Mouse (Mus musculus): ENCODE data around the gene Apoa2. TPM values are rescaled to one million over a fixed set of nuclear protein-coding genes. Genes with fewer than 3 reads are reported as not detected.

Apoa2 gene
- polyA plus RNA-seq, 1 experiment: not detected

DNA sequence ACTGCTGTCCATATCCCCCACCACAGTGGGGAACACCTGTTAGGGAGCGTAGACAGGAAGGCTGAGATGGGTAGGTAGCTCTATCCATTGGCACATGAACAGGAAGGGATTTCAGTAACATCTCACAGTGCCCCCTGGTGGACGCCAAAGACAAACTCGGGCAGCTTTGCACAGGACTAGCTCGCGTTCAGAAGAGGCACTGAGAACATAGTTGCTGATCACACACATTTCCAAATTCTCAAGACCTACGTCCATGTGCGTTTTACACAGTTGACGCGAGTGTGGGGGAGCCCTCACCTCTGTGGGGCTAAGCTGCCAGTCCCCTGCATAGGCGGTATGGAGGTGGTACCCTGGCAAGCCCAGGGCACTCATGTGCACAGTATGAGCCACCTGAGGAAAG lies 4.0 kb upstream of the Apoa2 start:
- H3K4me1 ChIP-seq (ENCODE audit: control insufficient read depth, insufficient read depth, low read length): peaks cover 14% of the 10 kb centered on the region
- peak overlapping the region; percentile 59 for H3K4me3 ChIP-seq (ENCODE audit: insufficient read depth, low read depth, low read length)
- TF ChIP-seq POLR2A (IDR thresholded peaks at IDR 0.05; ENCODE audit: insufficient read depth, low read depth, low read length) (no peak), CTCF (IDR thresholded peaks at IDR 0.05; ENCODE audit: insufficient read depth, low read depth, low read length) (peak; percentile 38; the same call in 1 of the 2 replicates)
- WGBS: 3% methylated on average over 10 of the region's 10 CpGs
- H3K27ac ChIP-seq (ENCODE audit: insufficient read depth, low read depth, low read length): no peak overlapping the region

DNA sequence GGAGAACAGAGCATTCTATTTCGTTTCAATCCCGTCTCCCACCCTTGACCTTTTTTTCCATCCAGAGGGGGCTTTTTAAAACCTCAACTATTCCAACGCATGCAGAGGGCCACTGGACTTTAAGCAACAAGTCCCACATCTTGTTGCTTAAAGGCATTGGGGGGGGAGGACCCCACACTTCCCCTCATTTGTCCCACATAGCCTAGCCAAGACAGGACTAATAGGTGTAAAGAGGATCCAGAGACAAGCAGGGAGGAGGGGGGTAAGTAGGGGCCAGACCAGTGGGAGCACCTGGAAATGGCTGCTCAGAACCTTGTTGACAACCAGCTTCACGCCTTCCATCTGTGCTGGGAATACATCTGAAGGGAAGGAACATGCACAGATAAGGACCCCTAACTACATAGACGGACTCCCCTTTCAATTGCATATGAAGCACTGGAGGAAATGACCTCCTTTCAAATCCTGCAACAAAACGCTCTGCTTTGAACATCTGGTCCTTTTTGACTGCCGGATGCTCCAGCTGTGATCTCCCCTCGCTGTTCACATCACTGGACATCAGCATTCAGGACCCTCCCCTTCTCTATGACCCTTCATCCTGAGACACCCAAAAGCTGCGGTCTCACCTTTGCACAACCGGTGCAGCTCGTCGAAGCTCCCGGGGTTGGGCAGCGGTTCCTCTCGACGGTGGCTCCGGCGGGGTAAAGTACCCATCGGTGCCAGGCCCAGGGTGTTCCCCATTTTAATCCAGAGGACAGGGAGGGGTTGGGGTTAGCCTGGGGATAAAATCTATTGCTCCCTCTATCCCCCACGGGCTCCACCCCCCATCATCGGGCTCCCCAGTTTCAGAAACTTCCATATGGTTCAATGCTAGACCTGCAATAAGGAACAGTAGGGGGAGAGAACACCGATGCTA lies 3.3 kb upstream of the Apoa2 start:
- TF ChIP-seq CTCF (IDR thresholded peaks at IDR 0.05; ENCODE audit: insufficient read depth, low read depth, low read length): 0 out of 2 replicates have a peak, but pooled peaks have one; percentile 4
- TF ChIP-seq POLR2A (IDR thresholded peaks at IDR 0.05; ENCODE audit: insufficient read depth, low read depth, low read length): no peak
- H3K27ac ChIP-seq (ENCODE audit: insufficient read depth, low read depth, low read length): 0 out of 2 replicates have a peak overlapping the region, but pooled peaks have one; percentile 1
- peak overlapping the region; percentile 59 for H3K4me3 ChIP-seq (ENCODE audit: insufficient read depth, low read depth, low read length)
- 3% methylated on average over 22 of the region's 22 CpGs for WGBS
- H3K4me1 ChIP-seq (ENCODE audit: control insufficient read depth, insufficient read depth, low read length): peaks cover 14% of the 10 kb centered on the region

DNA sequence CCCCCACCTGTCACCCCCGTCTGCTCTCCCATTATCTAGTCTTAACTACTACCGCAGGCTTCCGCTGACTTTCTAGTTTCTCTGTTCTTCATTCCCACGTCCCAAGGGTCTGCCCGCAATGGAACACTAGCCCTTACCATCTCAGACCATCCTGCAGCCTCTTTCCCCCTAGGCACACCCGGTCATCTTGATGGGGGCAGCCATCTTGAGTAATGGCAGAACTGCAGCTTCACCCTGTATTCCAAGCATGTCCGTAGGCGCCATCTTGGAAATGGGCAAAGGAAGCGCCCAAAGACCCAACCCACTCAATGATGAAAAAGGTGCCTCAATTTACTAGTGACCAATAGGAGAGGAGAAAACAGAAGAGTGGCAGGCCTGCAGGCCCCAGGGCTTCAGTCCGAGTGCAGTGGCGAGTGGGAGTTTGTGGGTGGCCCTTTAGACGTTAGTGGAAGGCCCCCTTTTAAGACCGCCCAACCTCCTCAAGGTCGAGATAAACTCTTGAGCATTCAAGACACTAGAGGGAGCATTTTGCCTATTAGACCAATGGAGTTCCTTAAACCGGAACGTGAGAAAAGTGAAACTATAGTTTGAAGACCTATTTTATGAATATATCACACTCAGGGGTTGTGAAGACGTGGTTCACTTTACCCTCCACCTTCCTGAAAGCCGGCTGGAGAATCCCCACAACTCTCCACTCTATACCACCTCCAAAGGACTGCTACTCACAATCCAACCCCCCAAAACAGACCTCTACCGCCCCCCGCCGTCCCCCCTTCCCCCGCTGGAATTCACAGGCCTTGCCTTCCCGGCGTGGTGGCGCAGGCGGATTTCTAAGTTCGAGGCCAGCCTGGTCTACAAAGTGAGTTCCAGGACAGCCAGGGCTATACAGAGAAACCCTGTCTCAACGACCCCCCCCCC lies 2.4 kb upstream of the Apoa2 start, which contains the start of gene Tomm40l:
Gene Tomm40l (minus strand): TSS at position 277 of the 918 bp plus-strand sequence.
- Histone ChIP-seq H3K4me3 (ENCODE audit: insufficient read depth, low read depth, low read length) (peak within 1 kb of the TSS; percentile 59), H3K4me1 (ENCODE audit: control insufficient read depth, insufficient read depth, low read length) (peaks cover 14% of the 10 kb centered on the region), H3K27ac (ENCODE audit: insufficient read depth, low read depth, low read length) (peak within 1 kb of the TSS; percentile 68; the same call in 1 of the 2 replicates)
- under 1% methylated on average over 28 of the region's 28 CpGs for WGBS
- TF ChIP-seq POLR2A (IDR thresholded peaks at IDR 0.05; ENCODE audit: insufficient read depth, low read depth, low read length) (no peak), CTCF (IDR thresholded peaks at IDR 0.05; ENCODE audit: insufficient read depth, low read depth, low read length) (no peak; the same call in 1 of the 2 replicates)

DNA sequence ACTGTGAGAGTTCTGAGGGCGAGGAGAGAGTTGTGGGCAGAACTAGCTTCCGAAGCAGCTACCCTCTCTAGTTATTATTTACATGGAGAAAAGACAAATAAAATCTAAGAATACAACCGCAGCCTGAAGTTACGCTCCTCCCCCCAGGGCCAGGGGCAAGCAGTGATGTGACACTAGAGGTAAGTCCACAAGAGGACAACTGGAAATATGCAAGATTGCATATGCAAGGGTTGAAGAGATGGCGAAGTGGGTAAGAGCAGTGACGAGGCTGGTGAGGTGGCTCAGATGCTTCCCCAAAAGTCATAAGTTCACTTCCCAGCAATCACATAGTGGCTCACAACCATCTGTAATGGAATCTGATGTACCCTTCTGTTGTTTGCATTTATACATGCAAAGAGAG lies 1.7 kb upstream of the Apoa2 start:
- 82% methylated on average over 6 of the region's 6 CpGs for WGBS
- peaks cover 14% of the 10 kb centered on the region for H3K4me1 ChIP-seq (ENCODE audit: control insufficient read depth, insufficient read depth, low read length)
- TF ChIP-seq CTCF (IDR thresholded peaks at IDR 0.05; ENCODE audit: insufficient read depth, low read depth, low read length) (no peak), POLR2A (IDR thresholded peaks at IDR 0.05; ENCODE audit: insufficient read depth, low read depth, low read length) (no peak)
- H3K27ac ChIP-seq (ENCODE audit: insufficient read depth, low read depth, low read length): no peak overlapping the region
- H3K4me3 ChIP-seq (ENCODE audit: insufficient read depth, low read depth, low read length): peak overlapping the region; percentile 19; the same call in 1 of the 2 replicates

DNA sequence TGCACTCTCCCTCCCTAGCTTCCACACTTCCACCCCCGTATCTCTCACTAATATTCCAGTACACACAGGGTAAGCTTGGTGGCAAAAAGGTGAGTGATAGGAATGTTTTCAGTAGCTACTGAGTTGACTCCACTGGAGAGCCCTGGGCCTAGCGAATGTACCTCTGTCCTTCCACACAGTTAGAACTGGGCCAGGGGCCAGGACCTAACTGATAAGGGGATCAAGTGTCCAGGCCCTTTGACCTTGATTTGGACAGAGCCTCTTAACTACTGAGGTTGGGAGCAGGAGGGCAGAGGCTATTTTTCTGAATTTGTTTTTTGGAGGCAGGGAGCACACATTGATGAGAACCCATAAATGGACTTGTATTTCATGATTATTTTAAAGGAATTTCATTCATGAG lies 1.1 kb upstream of the Apoa2 start:
- no peak for TF ChIP-seq CTCF (IDR thresholded peaks at IDR 0.05; ENCODE audit: insufficient read depth, low read depth, low read length)
- 94% methylated on average over 2 of the region's 2 CpGs for WGBS
- H3K4me1 ChIP-seq (ENCODE audit: control insufficient read depth, insufficient read depth, low read length): peaks cover 14% of the 10 kb centered on the region

DNA sequence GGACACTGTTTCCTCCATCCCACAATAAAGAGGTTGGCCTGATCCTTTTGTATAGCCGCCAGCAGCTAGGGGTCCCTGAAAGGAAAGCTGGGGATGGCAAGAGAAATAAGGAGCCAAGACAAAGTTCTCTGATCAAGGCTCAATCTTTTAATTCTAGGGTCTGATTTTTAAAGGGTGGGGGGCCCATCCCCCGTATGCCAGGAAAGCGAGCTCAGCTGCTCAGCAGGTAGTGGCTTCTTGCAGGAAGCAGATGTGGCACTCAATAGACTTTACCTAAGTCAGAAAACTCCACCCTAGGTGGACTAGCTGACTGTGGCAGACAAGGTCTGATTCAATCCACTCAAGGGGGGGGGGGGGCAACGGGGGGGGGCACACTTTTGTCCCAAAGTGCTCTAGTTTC lies 1.9 kb downstream of the Apoa2 start:
- H3K4me1 ChIP-seq (ENCODE audit: control insufficient read depth, insufficient read depth, low read length): peaks cover under 1% of the 10 kb centered on the region; the same call in 1 of the 2 replicates
- TF ChIP-seq CTCF (IDR thresholded peaks at IDR 0.05; ENCODE audit: insufficient read depth, low read depth, low read length) (no peak), POLR2A (IDR thresholded peaks at IDR 0.05; ENCODE audit: insufficient read depth, low read depth, low read length) (no peak)
- 58% methylated on average over 4 of the region's 4 CpGs for WGBS
- H3K27ac ChIP-seq (ENCODE audit: insufficient read depth, low read depth, low read length): no peak overlapping the region
- H3K4me3 ChIP-seq (ENCODE audit: insufficient read depth, low read depth, low read length): no peak overlapping the region

More for the DNA sequence above, 1.1 kb upstream of the Apoa2 start:
- no peak overlapping the region for H3K27ac ChIP-seq (ENCODE audit: insufficient read depth, low read depth, low read length)
- H3K4me3 ChIP-seq (ENCODE audit: insufficient read depth, low read depth, low read length): no peak overlapping the region

DNA sequence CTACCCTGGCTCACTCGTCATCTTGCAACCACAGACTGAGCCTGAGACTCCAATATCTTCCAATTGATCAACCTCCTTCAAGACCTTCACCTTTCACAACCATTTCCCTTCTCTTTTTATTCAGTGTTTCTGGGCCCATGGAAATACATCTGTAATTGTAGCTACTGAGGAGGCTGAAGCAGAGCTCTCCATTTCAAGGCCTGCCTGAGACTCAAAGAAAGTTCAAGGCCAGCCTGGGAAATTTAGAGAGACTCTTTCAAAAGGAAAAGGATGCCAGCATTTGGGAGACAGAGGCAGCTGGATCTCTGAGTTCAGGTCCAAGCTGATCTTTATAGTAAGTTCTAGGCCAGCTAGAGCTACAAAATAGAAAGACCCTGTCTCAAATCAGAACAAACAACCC lies 3.0 kb downstream of the Apoa2 start:
- Histone ChIP-seq H3K4me3 (ENCODE audit: insufficient read depth, low read depth, low read length) (no peak overlapping the region), H3K27ac (ENCODE audit: insufficient read depth, low read depth, low read length) (no peak overlapping the region), H3K4me1 (ENCODE audit: control insufficient read depth, insufficient read depth, low read length) (no peaks in the 10 kb centered on the region)
- WGBS: 90% methylated on average over 1 of the region's 1 CpGs
- TF ChIP-seq CTCF (IDR thresholded peaks at IDR 0.05; ENCODE audit: insufficient read depth, low read depth, low read length): no peak
- TF ChIP-seq POLR2A (IDR thresholded peaks at IDR 0.05; ENCODE audit: insufficient read depth, low read depth, low read length): no peak

DNA sequence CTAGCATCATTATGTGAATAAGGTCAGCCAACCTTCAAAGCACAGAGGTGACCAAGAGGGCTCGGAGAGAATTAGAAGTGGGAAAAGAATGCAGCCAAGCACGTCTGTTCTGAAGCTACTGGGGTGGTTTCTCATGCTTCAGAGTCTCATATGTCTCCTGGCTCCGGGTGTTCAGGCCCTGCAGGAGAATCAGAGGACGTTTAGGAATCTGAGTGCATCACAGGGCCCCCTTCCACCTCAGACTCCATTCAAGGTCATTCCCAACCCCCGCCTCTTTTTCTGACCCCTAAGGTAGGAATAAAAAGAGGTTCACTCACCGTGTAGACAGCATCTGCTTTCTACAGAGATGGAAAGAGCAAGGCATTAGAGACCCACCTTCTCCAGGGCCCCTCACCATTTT lies 4.9 kb downstream of the Apoa2 start:
- TF ChIP-seq POLR2A (IDR thresholded peaks at IDR 0.05; ENCODE audit: insufficient read depth, low read depth, low read length) (no peak), CTCF (IDR thresholded peaks at IDR 0.05; ENCODE audit: insufficient read depth, low read depth, low read length) (no peak)
- H3K27ac ChIP-seq (ENCODE audit: insufficient read depth, low read depth, low read length): no peak overlapping the region
- 57% methylated on average over 6 of the region's 6 CpGs for WGBS

More for the DNA sequence above, 4.9 kb downstream of the Apoa2 start:
- Histone ChIP-seq H3K4me1 (ENCODE audit: control insufficient read depth, insufficient read depth, low read length) (no peaks in the 10 kb centered on the region), H3K4me3 (ENCODE audit: insufficient read depth, low read depth, low read length) (no peak overlapping the region)

All from olfactory bulb, adult 2 months (tissue).